Mouse (Mus musculus): ENCODE results near the gene Pde7b. TPM values are rescaled to one million over a fixed set of nuclear protein-coding genes. Genes with fewer than 3 reads are reported as not detected.
A peak's percentile ranks its signal among the peaks of the same experiment; 100 is the strongest.

Pde7b gene
- total and polyA plus RNA-seq, 2 experiments from 2014 or later = 3.3 to 6.0 TPM

DNA sequence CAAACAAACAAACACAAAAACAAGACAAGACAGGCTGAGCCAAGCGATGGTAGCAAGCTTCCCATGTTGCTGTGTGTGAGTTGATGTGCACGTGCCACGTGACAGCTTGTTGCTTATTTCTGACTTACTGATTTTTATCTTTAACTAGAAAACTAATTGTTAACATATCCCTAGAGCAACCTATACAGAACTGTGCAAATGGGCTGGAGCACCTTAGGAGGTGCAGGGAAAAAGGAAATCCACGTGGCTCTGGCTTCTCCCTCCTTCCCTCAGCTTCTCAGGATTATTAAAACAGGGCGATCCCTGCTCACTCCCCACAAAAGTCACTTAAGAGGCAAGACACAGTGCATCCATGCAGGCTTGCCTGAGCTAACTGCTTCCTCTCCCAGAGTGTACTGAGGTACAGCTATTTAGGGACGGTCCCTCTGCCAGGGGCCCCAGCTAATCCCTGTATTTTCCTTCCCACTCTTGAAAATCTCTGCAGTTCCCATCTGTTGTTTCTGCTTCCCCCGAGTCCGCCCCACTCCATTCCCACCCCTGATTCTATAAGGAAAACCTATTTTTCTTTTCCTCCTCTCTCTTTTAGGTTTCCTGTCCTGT is 606 bp upstream of the Pde7b start:
- Histone ChIP-seq H3K27me3 (ENCODE audit: insufficient read depth, low read length) (no peaks in the 10 kb centered on the region), H3K9ac (replicated peaks; ENCODE audit: low read length, poor library complexity, severe bottlenecking) (no peak overlapping the region), H3K9me3 (ENCODE audit: low read length) (no peaks in the 10 kb centered on the region), H3K4me2 (ENCODE audit: low read depth, low read length, poor library complexity, severe bottlenecking) (peak overlapping the region; percentile 74), H3K36me3 (ENCODE audit: insufficient read depth, low read length) (no peaks in the 10 kb centered on the region), H3K4me3 (ENCODE audit: low read depth, low read length) (peak overlapping the region; percentile 40; the same call in 1 of the 2 replicates), H3K27ac (ENCODE audit: low read depth, low read length) (no peak overlapping the region), H3K4me1 (ENCODE audit: insufficient read depth, low read length) (peaks cover 8% of the 10 kb centered on the region; the same call in 1 of the 2 replicates)
- no peak for ATAC-seq (ENCODE audit: low FRiP score)
- DNase-seq (ENCODE audit: low spot score) = no peak
- TF ChIP-seq CTCF (IDR thresholded peaks at IDR 0.05) = no peak
- whole genome bisulfite sequencing = 33% methylated on average over 8 of the region's 8 CpGs

DNA sequence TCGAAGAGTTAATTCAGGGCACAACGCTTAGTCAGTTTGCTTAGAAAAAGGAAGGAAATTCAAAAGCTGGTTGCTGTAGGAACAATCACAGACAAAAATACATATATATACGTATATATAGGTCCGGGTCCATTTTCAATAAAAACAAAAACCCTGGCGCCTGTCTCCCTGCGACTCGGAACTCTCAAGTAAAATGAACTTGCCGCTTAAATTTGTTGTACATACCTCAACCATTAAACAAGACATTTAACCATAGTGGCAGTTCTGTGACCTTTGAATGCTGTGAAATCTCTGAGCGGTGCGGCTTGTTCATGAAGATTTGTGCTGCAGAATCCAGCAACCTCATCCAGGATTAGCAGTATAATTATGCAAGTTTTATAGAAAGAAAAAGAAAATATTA is 427 bp downstream of the Pde7b start:
- TF ChIP-seq CTCF (IDR thresholded peaks at IDR 0.05) = no peak
- ATAC-seq (ENCODE audit: low FRiP score) (no peak), DNase-seq (ENCODE audit: low spot score) (no peak)
- Histone ChIP-seq H3K27me3 (ENCODE audit: insufficient read depth, low read length) (no peaks in the 10 kb centered on the region), H3K36me3 (ENCODE audit: insufficient read depth, low read length) (no peaks in the 10 kb centered on the region), H3K4me1 (ENCODE audit: insufficient read depth, low read length) (peaks cover 8% of the 10 kb centered on the region; the same call in 1 of the 2 replicates), H3K9me3 (ENCODE audit: low read length) (no peaks in the 10 kb centered on the region), H3K9ac (replicated peaks; ENCODE audit: low read length, poor library complexity, severe bottlenecking) (peak overlapping the region; percentile 52), H3K4me2 (ENCODE audit: low read depth, low read length, poor library complexity, severe bottlenecking) (peak overlapping the region; percentile 74), H3K27ac (ENCODE audit: low read depth, low read length) (0 out of 2 replicates have a peak overlapping the region, but pooled peaks have one; percentile 55), H3K4me3 (ENCODE audit: low read depth, low read length) (peak overlapping the region; percentile 40)
- 13% methylated on average over 10 of the region's 10 CpGs for WGBS

- peak overlapping the region; percentile 40 for H3K4me3 ChIP-seq (ENCODE audit: low read depth, low read length)
- H3K27me3 ChIP-seq (ENCODE audit: insufficient read depth, low read length) = no peaks in the 10 kb centered on the region
- 15% methylated on average over 3 of the region's 3 CpGs for WGBS
- H3K4me1 ChIP-seq (ENCODE audit: insufficient read depth, low read length) = peaks cover 8% of the 10 kb centered on the region; the same call in 1 of the 2 replicates
- H3K9me3 ChIP-seq (ENCODE audit: low read length) = no peaks in the 10 kb centered on the region
- H3K27ac ChIP-seq (ENCODE audit: low read depth, low read length) = 0 out of 2 replicates have a peak overlapping the region, but pooled peaks have one; percentile 57
- peak overlapping the region; percentile 74 for H3K4me2 ChIP-seq (ENCODE audit: low read depth, low read length, poor library complexity, severe bottlenecking)
- DNase-seq (ENCODE audit: low spot score) (no peak), ATAC-seq (ENCODE audit: low FRiP score) (no peak)
- TF ChIP-seq CTCF (IDR thresholded peaks at IDR 0.05) = no peak
- H3K36me3 ChIP-seq (ENCODE audit: insufficient read depth, low read length) = no peaks in the 10 kb centered on the region
- H3K9ac ChIP-seq (replicated peaks; ENCODE audit: low read length, poor library complexity, severe bottlenecking) = peak overlapping the region; percentile 52
Measured at GRCm38 (mm10) chr10:20723962-20724361, 916 bp downstream of the Pde7b start.

GRCm38 (mm10) chr10:20723521-20723915 is 1.4 kb downstream of the Pde7b start:
- peak overlapping the region; percentile 40 for H3K4me3 ChIP-seq (ENCODE audit: low read depth, low read length)
- ATAC-seq (ENCODE audit: low FRiP score) (no peak), DNase-seq (ENCODE audit: low spot score) (peak; percentile 37)
- no peaks in the 10 kb centered on the region for H3K27me3 ChIP-seq (ENCODE audit: insufficient read depth, low read length)
- no peak overlapping the region; the same call in 1 of the 2 replicates for H3K9ac ChIP-seq (replicated peaks; ENCODE audit: low read length, poor library complexity, severe bottlenecking)
- no peak for TF ChIP-seq CTCF (IDR thresholded peaks at IDR 0.05)
- H3K9me3 ChIP-seq (ENCODE audit: low read length) = no peaks in the 10 kb centered on the region
- peak overlapping the region; percentile 74 for H3K4me2 ChIP-seq (ENCODE audit: low read depth, low read length, poor library complexity, severe bottlenecking)
- H3K36me3 ChIP-seq (ENCODE audit: insufficient read depth, low read length) = no peaks in the 10 kb centered on the region
- 30% methylated on average over 3 of the region's 3 CpGs for WGBS
- peak overlapping the region; percentile 57 for H3K27ac ChIP-seq (ENCODE audit: low read depth, low read length)
- H3K4me1 ChIP-seq (ENCODE audit: insufficient read depth, low read length) = peaks cover 8% of the 10 kb centered on the region; the same call in 1 of the 2 replicates

DNA sequence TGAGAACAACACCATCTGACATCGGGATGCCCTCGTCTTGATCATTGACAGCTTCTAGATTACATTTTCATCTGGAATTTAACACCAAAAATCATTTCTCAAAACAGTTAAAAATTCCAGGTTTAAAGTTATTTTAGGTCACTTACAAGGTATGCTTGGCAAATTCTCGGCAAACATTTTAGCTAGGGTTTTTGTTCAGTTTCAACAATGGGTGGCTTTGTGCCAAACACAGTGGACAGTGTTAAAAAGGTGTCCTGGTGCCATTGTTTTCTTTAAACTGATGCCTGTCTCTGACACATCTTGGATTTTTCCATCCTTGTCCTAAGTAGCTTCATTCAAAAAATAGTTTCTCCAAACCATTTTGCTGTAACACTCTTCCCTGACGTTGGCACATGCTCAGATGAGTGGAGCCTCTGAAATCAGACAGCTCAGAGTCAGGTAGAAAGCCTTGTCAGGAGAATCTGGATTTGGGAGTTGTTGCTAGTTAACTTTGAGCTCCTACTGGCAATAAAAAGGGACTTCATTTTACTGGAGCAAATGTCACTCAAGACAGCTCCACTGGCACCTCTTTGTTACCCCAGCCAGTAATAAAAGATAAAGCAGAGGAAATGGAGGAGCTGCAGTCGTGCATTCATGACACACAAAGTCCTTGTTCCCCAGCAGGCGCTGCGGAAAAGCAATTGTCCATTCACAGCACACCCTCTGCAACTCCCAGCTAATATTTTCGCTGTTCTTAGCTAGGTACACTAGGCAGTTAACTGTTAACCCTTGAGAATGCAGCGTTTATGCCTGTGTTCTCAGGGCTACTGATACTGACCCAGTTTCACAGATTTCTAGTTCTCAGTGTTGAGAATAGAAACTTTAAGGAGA is 2.0 kb downstream of the Pde7b start:
- H3K9ac ChIP-seq (replicated peaks; ENCODE audit: low read length, poor library complexity, severe bottlenecking) = no peak overlapping the region; the same call in 1 of the 2 replicates

More for the DNA sequence above, 2.0 kb downstream of the Pde7b start:
- Histone ChIP-seq H3K27me3 (ENCODE audit: insufficient read depth, low read length) (no peaks in the 10 kb centered on the region), H3K9me3 (ENCODE audit: low read length) (no peaks in the 10 kb centered on the region), H3K4me1 (ENCODE audit: insufficient read depth, low read length) (peaks cover 8% of the 10 kb centered on the region; the same call in 1 of the 2 replicates), H3K4me3 (ENCODE audit: low read depth, low read length) (peak overlapping the region; percentile 40), H3K4me2 (ENCODE audit: low read depth, low read length, poor library complexity, severe bottlenecking) (peak overlapping the region; percentile 74), H3K27ac (ENCODE audit: low read depth, low read length) (peak overlapping the region; percentile 57), H3K36me3 (ENCODE audit: insufficient read depth, low read length) (no peaks in the 10 kb centered on the region)
- ATAC-seq (ENCODE audit: low FRiP score) = peak; percentile 57
- no peak for TF ChIP-seq CTCF (IDR thresholded peaks at IDR 0.05)
- DNase-seq (ENCODE audit: low spot score) = peak; percentile 46
- 25% methylated on average over 9 of the region's 9 CpGs for WGBS

Data from midbrain, postnatal 0 days (tissue).